Mouse (Mus musculus): ENCODE data around the gene Ino80b. TPM values are rescaled to one million over a fixed set of nuclear protein-coding genes. Genes with fewer than 3 reads are reported as not detected.

Gene Ino80b
- polyA plus RNA-seq (2012; rRNA removed): 27.1 and 53.4 TPM in 2 replicates

DNA sequence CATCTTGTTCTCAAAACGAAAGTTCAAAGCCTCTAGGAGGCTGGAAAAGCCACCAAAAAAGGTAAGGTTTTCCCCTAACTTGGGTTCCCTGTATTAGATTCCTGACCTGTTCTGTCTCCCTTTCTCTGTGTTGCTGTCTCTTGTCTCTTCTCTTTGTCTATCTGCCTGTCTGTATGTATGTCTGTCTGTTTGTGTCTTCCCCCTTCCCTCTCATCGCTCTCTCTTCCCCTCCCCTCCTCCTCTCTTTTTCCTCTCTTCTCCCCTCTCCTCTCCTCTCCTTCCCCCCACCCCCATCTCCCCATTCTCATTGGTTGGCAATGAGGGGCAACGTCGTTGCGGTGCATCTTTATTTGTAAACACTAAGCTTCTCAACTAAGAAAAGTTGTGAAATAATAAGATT is at the start of gene Ino80b:
TSS of gene Ino80b (minus strand) at position 101 of the 400 bp plus-strand sequence.
- no peak for DNase-seq (ENCODE audit: low read depth in 1 of 2, low spot score in 2 of 2)
- Histone ChIP-seq H3K27me3 (ENCODE audit: control insufficient read depth, insufficient read depth, low read length) (no peaks in the 10 kb centered on the region), H3K27ac (ENCODE audit: insufficient read depth, low read length) (peak within 1 kb of the TSS; percentile 69), H3K36me3 (ENCODE audit: control insufficient read depth, insufficient read depth, low read length) (no peaks in the 10 kb centered on the region), H3K4me3 (ENCODE audit: extremely low read depth, insufficient read depth, insufficient read length) (peak within 1 kb of the TSS; percentile 88), H3K4me1 (ENCODE audit: control insufficient read depth, insufficient read depth, insufficient read length) (peaks cover 17% of the 10 kb centered on the region)
- TF ChIP-seq CTCF (IDR thresholded peaks at IDR 0.05; ENCODE audit: extremely low read depth, insufficient read depth, insufficient read length, insufficient replicate concordance) (no peak), POLR2A (IDR thresholded peaks at IDR 0.05; ENCODE audit: low read depth, low read length) (no peak)
- WGBS: 36% methylated on average over 5 of the region's 5 CpGs

DNA sequence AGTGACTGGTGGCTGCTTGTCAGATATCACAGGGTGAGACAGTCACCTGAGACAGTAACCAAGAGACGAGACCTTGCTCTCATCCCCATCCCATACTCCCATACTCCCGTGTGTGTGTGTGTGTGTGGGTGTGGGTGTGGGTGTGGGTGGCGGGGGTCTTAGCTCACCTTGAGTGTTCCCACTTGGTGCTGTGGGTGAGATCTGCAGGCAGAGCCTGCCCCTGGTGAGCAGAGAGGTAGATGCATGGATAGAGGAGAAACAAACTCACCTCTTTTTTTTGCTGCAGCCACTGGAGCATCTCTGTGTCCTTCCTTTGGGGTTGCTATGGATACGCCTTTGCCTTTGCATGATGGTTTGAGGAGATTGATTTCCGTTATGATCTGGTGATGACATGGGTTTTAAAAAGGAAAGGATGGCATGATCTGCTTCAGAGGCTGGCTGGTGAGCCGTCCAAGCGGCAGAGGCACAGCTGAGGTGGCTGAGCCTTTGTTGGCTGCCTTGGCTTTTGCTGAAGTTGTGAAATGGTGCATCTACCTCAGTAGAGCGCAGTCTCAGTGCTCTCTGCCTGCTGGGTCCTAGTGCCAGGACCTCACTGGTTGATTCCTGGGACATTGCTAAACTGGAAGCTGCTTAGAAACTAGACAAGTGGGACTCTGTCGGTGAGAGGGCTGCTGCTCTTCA is 47.1 kb upstream of the Ino80b start:
- no peaks in the 10 kb centered on the region for H3K36me3 ChIP-seq (ENCODE audit: control insufficient read depth, insufficient read depth, low read length)
- WGBS: 87% methylated on average over 9 of the region's 9 CpGs
- H3K27ac ChIP-seq (ENCODE audit: insufficient read depth, low read length): no peak overlapping the region
- no peaks in the 10 kb centered on the region for H3K4me1 ChIP-seq (ENCODE audit: control insufficient read depth, insufficient read depth, insufficient read length)
- no peak for DNase-seq (ENCODE audit: low read depth in 1 of 2, low spot score in 2 of 2)
- H3K4me3 ChIP-seq (ENCODE audit: extremely low read depth, insufficient read depth, insufficient read length): no peak overlapping the region
- no peaks in the 10 kb centered on the region for H3K27me3 ChIP-seq (ENCODE audit: control insufficient read depth, insufficient read depth, low read length)
- no peak for TF ChIP-seq CTCF (IDR thresholded peaks at IDR 0.05; ENCODE audit: extremely low read depth, insufficient read depth, insufficient read length, insufficient replicate concordance)
- TF ChIP-seq POLR2A (IDR thresholded peaks at IDR 0.05; ENCODE audit: low read depth, low read length): no peak

DNA sequence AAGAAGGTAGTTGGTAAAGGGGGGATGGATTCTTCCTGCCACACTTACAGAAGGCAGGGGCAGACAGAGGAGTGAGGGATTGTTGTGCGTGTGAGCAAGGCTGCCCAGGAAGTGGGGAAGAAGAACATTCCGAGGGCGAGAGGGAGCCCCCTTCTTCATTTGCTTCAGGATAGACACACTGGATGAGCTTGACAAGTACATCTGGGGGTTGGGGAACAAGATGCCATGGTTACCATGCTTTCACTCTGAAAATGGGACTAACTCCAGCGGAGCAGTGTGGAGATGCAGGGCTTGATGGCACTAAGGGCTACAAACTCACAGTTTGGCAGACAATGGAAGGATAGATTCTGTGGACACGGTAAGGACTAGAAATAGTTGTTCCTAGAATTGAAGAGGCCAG is 45.8 kb upstream of the Ino80b start:
- H3K36me3 ChIP-seq (ENCODE audit: control insufficient read depth, insufficient read depth, low read length): no peaks in the 10 kb centered on the region
- no peaks in the 10 kb centered on the region for H3K4me1 ChIP-seq (ENCODE audit: control insufficient read depth, insufficient read depth, insufficient read length)
- H3K27me3 ChIP-seq (ENCODE audit: control insufficient read depth, insufficient read depth, low read length): no peaks in the 10 kb centered on the region
- no peak for DNase-seq (ENCODE audit: low read depth in 1 of 2, low spot score in 2 of 2)
- H3K4me3 ChIP-seq (ENCODE audit: extremely low read depth, insufficient read depth, insufficient read length): no peak overlapping the region
- WGBS: 88% methylated on average over 5 of the region's 5 CpGs
- no peak for TF ChIP-seq POLR2A (IDR thresholded peaks at IDR 0.05; ENCODE audit: low read depth, low read length)
- TF ChIP-seq CTCF (IDR thresholded peaks at IDR 0.05; ENCODE audit: extremely low read depth, insufficient read depth, insufficient read length, insufficient replicate concordance): no peak
- H3K27ac ChIP-seq (ENCODE audit: insufficient read depth, low read length): no peak overlapping the region

DNA sequence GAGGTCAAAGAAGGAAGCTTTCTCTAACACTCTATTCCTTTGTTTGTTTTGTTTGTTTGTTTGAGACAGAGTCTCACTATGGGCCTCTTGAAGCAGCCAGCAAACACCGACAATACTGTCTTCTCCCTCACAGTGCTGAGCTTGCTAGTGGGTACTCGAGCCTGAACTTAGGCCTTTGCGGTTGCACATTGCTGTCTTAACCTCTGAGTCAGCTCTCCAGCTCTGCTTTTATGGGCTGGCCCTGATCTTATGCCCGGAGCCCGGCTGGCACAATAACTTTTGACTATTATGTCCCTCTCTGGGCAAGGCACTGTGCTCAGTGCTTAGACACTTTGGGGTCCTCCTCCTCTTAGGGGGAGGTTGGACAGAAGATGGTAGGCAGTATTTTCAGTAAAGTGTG is 44.6 kb upstream of the Ino80b start:
- DNase-seq (ENCODE audit: low read depth in 1 of 2, low spot score in 2 of 2): no peak
- TF ChIP-seq CTCF (IDR thresholded peaks at IDR 0.05; ENCODE audit: extremely low read depth, insufficient read depth, insufficient read length, insufficient replicate concordance) (no peak), POLR2A (IDR thresholded peaks at IDR 0.05; ENCODE audit: low read depth, low read length) (no peak)
- Histone ChIP-seq H3K27ac (ENCODE audit: insufficient read depth, low read length) (no peak overlapping the region), H3K4me1 (ENCODE audit: control insufficient read depth, insufficient read depth, insufficient read length) (0 out of 2 replicates have a peak, but pooled peaks cover 3% of the 10 kb centered on the region), H3K4me3 (ENCODE audit: extremely low read depth, insufficient read depth, insufficient read length) (no peak overlapping the region), H3K27me3 (ENCODE audit: control insufficient read depth, insufficient read depth, low read length) (no peaks in the 10 kb centered on the region), H3K36me3 (ENCODE audit: control insufficient read depth, insufficient read depth, low read length) (no peaks in the 10 kb centered on the region)
- 88% methylated on average over 5 of the region's 5 CpGs for WGBS

DNA sequence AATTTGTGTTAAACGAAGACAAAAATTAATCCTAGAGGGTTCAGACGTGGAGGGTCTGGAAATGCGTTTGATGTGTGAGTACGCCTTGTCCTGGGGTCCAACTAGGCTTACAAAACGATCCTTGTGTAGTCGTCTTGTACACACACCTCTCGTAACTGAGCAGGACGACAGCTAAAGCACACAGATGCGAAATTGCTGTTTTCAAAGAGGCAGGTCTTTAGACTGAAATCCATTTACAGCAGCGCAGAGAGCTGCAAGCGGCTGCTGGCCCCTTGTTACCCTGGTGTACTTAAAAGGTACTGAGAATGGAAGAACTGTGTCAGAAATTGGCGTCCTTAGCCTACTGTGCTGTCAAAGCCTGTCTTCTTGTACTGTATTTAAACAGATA is 41.0 kb upstream of the Ino80b start:
- Histone ChIP-seq H3K4me3 (ENCODE audit: extremely low read depth, insufficient read depth, insufficient read length) (peak overlapping the region; percentile 86), H3K4me1 (ENCODE audit: control insufficient read depth, insufficient read depth, insufficient read length) (peaks cover 3% of the 10 kb centered on the region; the same call in 1 of the 2 replicates), H3K36me3 (ENCODE audit: control insufficient read depth, insufficient read depth, low read length) (no peaks in the 10 kb centered on the region), H3K27me3 (ENCODE audit: control insufficient read depth, insufficient read depth, low read length) (peaks cover 7% of the 10 kb centered on the region), H3K27ac (ENCODE audit: insufficient read depth, low read length) (no peak overlapping the region)
- DNase-seq (ENCODE audit: low read depth in 1 of 2, low spot score in 2 of 2): peak in 1 of 2 experiments; percentile 22
- under 1% methylated on average over 12 of the region's 12 CpGs for WGBS
- TF ChIP-seq CTCF (IDR thresholded peaks at IDR 0.05; ENCODE audit: extremely low read depth, insufficient read depth, insufficient read length, insufficient replicate concordance) (no peak), POLR2A (IDR thresholded peaks at IDR 0.05; ENCODE audit: low read depth, low read length) (no peak)

DNA sequence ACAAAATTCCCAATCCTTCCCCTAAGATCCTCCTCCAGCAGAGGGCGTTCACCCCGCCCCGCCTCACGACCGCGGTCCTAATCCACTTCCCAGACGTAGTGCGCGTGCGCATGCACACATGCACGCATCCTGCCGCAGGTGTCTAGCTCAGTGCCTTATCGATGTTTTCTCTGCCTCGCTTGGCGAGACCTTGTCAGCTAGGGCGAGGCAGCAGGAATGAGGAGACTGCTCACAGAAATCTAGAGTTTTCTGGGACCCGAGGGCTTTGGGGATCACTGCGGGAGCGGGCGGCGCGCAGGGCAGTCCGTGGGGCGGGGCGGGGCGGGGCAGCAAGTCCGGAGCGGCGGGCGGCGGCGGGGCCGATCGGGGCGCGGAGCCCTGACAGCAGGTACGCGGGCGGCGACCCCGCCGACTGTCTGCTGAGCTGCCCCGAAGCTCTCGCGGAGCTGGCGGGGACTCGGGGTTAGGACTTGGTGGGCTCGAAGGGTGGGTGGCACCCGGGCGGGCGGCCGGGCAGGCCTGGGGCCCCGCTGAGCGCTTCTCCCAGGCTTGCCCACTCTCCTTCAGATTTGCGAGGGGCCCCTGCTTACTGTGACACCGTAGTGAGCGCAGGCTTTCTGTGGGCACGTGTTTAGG is 40.5 kb upstream of the Ino80b start, which contains the start of gene Dctn1:
TSS of gene Dctn1 (plus strand) at position 314 of the 636 bp plus-strand sequence.
- Histone ChIP-seq H3K4me1 (ENCODE audit: control insufficient read depth, insufficient read depth, insufficient read length) (peaks cover 3% of the 10 kb centered on the region; the same call in 1 of the 2 replicates), H3K36me3 (ENCODE audit: control insufficient read depth, insufficient read depth, low read length) (no peaks in the 10 kb centered on the region), H3K4me3 (ENCODE audit: extremely low read depth, insufficient read depth, insufficient read length) (peak within 1 kb of the TSS; percentile 86), H3K27me3 (ENCODE audit: control insufficient read depth, insufficient read depth, low read length) (peaks cover 7% of the 10 kb centered on the region), H3K27ac (ENCODE audit: insufficient read depth, low read length) (peak within 1 kb of the TSS; percentile 86)
- under 1% methylated on average over 58 of the region's 58 CpGs for WGBS
- DNase-seq (ENCODE audit: low read depth in 1 of 2, low spot score in 2 of 2): peak; percentile 89 to 90
- TF ChIP-seq CTCF (IDR thresholded peaks at IDR 0.05; ENCODE audit: extremely low read depth, insufficient read depth, insufficient read length, insufficient replicate concordance) (peak; percentile 66), POLR2A (IDR thresholded peaks at IDR 0.05; ENCODE audit: low read depth, low read length) (peak; percentile 16; the same call in 1 of the 2 replicates)
